Mouse (Mus musculus) heart, embryonic 12.5 days (tissue): ENCODE results near the gene Cyfip2. TPM values are rescaled to one million over a fixed set of nuclear protein-coding genes. Genes with fewer than 3 reads are reported as not detected.

Experiments
- ATAC-seq: fragments of 200-750 bp; cut with Nextera tagmentation; 2 replicates; pipeline ENCODE4 v1.8.0; 2017; ENCODE audit warnings: moderate TSS enrichment, moderate library complexity; ENCODE audit not compliant: insufficient number of reproducible peaks, low FRiP score
- H3K27ac ChIP-seq: fragments of 300-500 bp; sonication (generic); 2 replicates; pipeline ENCODE4 v1.5.1; 2016; ENCODE audit warnings: mild to moderate bottlenecking, moderate library complexity; ENCODE audit not compliant: poor library complexity, severe bottlenecking
- H3K27me3 ChIP-seq: fragments of 300-500 bp; sonication (generic); replicated peaks from 2 replicates; pipeline ENCODE4 v1.6.1; 2016; ENCODE audit warnings: mild to moderate bottlenecking, moderate library complexity
- H3K36me3 ChIP-seq: fragments of 300-500 bp; sonication (generic); 2 replicates; pipeline ENCODE4 v1.6.1; 2016; ENCODE audit warnings: mild to moderate bottlenecking, moderate library complexity
- H3K4me1 ChIP-seq: fragments of 300-500 bp; sonication (generic); replicated peaks from 2 replicates; pipeline ENCODE4 v1.6.1; 2016; ENCODE audit warnings: mild to moderate bottlenecking
- H3K4me2 ChIP-seq: fragments of 300-500 bp; sonication (generic); 2 replicates; pipeline ENCODE4 v1.6.1; 2016; ENCODE audit warnings: mild to moderate bottlenecking, moderate library complexity
- H3K4me3 ChIP-seq: fragments of 300-500 bp; sonication (generic); 2 replicates; pipeline ENCODE4 v1.5.1; 2016; ENCODE audit warnings: mild to moderate bottlenecking
- H3K9ac ChIP-seq: fragments of 300-500 bp; sonication (generic); 2 replicates; pipeline ENCODE4 v1.6.1; 2016; ENCODE audit warnings: mild to moderate bottlenecking, moderate library complexity
- H3K9me3 ChIP-seq: fragments of 300-500 bp; sonication (generic); replicated peaks from 2 replicates; pipeline ENCODE4 v1.6.1; 2016; ENCODE audit warnings: mild to moderate bottlenecking, moderate library complexity
- WGBS: fragments of 180-500 bp; shearing (Covaris S2); methylation state at CpG from one replicate; pipeline ENCODE4 v1.1.7; 2016; 5-methylcytosine and 5-hydroxymethylcytosine counted together
- polyA plus RNA-seq: library from polyadenylated mRNA; unstranded; fragments of >200 nt; fragmentation: Nextera tagmentation; extraction: Ambion mirVana; gene quantifications from 2 replicates; pipeline ENCODE4 v1.2.1, GENCODE M21; 2016

Gene Cyfip2
- polyA plus RNA-seq, 1 experiment from 2014 or later: 6.5 TPM

DNA sequence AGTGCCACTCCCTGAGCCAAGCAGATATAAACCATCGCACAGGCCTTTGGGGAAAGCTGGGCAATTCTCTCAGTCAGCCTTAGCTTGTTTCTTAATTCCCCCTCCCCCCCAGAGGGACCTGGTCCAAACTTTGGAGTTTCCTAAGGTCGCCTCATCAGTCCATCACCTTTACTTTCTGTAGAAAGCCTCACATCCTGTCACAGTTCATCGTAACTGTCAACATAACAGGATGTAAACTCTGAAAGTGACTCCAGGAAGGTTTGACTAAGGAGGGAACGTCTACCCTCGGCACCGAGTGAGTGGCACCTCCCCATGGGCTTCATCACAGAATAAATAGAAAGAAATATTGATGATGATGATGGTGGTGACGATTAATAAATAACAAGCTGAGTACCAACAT, 4.9 kb downstream of the Cyfip2 start:
- 83% methylated on average over 7 of the region's 7 CpGs for WGBS
- H3K4me2 ChIP-seq: no peak overlapping the region
- peaks cover 5% of the 10 kb centered on the region for H3K4me1 ChIP-seq
- ATAC-seq: no peak
- no peak overlapping the region for H3K9ac ChIP-seq
- H3K9me3 ChIP-seq: no peaks in the 10 kb centered on the region
- H3K4me3 ChIP-seq: no peak overlapping the region
- no peak overlapping the region for H3K27ac ChIP-seq
- peaks cover 14% of the 10 kb centered on the region for H3K27me3 ChIP-seq
- no peaks in the 10 kb centered on the region for H3K36me3 ChIP-seq

- Histone ChIP-seq H3K4me2 (no peak overlapping the region), H3K27ac (no peak overlapping the region), H3K4me1 (peaks cover 5% of the 10 kb centered on the region), H3K36me3 (no peaks in the 10 kb centered on the region), H3K27me3 (peaks cover 14% of the 10 kb centered on the region), H3K4me3 (no peak overlapping the region), H3K9me3 (no peaks in the 10 kb centered on the region), H3K9ac (no peak overlapping the region)
- WGBS: 80% methylated on average over 7 of the region's 7 CpGs
- ATAC-seq: no peak
Observed at GRCm38 (mm10) chr11:46306776-46307175, 5.9 kb downstream of the Cyfip2 start.

DNA sequence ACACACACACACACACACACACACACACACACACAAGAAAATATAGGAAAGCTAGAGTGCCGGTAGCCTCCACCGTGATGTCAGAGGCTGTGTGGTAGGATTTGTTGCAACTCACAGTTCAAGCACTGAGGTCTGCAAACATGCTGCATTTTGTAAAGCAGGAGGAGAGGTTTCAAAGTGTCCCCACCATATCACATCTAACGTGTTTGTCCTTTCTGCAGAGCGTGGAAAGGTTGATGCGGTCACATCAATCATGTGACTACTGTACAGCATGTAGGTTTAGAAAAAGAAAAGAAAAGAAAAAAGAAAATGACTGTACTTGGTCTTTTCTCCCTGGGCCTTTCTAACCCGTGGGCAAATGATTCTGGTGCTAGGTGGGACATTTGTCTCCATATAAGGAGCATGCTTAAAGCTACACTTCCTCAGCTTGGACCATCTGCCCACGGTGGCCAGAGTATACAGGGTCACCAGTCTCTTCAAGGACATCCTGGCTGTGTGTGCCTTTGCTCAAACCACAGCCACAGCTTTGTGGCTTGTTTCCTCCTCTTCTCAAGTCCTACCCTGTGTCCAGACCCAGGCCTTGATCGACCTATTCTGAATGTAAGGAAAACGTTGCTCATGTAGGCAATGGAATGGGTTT, 6.7 kb downstream of the Cyfip2 start:
- Histone ChIP-seq H3K4me2 (no peak overlapping the region), H3K4me1 (no peaks in the 10 kb centered on the region), H3K9me3 (no peaks in the 10 kb centered on the region), H3K27ac (no peak overlapping the region), H3K4me3 (no peak overlapping the region), H3K27me3 (peaks cover 9% of the 10 kb centered on the region), H3K36me3 (no peaks in the 10 kb centered on the region), H3K9ac (no peak overlapping the region)
- no peak for ATAC-seq
- WGBS: 74% methylated on average over 9 of the region's 9 CpGs

- WGBS: 80% methylated on average over 9 of the region's 9 CpGs
- Histone ChIP-seq H3K4me3 (no peak overlapping the region), H3K9ac (no peak overlapping the region), H3K4me2 (no peak overlapping the region), H3K36me3 (no peaks in the 10 kb centered on the region), H3K27ac (no peak overlapping the region), H3K4me1 (no peaks in the 10 kb centered on the region), H3K9me3 (no peaks in the 10 kb centered on the region), H3K27me3 (peaks cover 6% of the 10 kb centered on the region)
- ATAC-seq: no peak
Observed at GRCm38 (mm10) chr11:46304864-46305710, 7.6 kb downstream of the Cyfip2 start.

- WGBS: 78% methylated on average over 10 of the region's 10 CpGs
- H3K9ac ChIP-seq: no peak overlapping the region
- H3K27me3 ChIP-seq: no peaks in the 10 kb centered on the region
- no peaks in the 10 kb centered on the region for H3K9me3 ChIP-seq
- H3K4me3 ChIP-seq: no peak overlapping the region
- H3K4me1 ChIP-seq: 0 out of 2 replicates have a peak, but pooled peaks cover 4% of the 10 kb centered on the region
- ATAC-seq: no peak
- no peak overlapping the region for H3K4me2 ChIP-seq
- no peaks in the 10 kb centered on the region for H3K36me3 ChIP-seq
- no peak overlapping the region for H3K27ac ChIP-seq
Observed at GRCm38 (mm10) chr11:46304093-46304492, 8.6 kb downstream of the Cyfip2 start.

DNA sequence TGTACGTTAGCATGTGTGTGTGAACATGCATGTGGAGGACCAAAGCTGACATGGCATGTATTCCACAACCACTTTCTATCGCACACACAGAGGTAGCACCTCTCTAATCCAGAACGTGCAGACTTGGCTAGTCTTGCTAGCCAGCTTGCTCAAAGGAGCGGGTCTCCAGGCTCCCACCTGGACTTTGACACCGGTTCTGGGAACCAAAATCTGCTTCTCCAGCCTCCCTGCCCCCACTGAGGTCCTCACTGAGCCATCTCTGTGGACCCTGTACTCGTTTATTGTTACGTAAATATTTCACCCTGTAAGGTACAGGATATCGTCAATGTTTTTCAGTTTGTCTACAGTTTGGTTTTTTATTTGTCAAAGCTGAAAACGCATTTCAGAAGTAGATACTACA, 10.2 kb downstream of the Cyfip2 start:
- no peaks in the 10 kb centered on the region for H3K9me3 ChIP-seq
- no peak overlapping the region for H3K9ac ChIP-seq
- H3K27ac ChIP-seq: no peak overlapping the region
- H3K4me1 ChIP-seq: 0 out of 2 replicates have a peak, but pooled peaks cover 4% of the 10 kb centered on the region
- no peak overlapping the region for H3K4me3 ChIP-seq
- ATAC-seq: no peak
- WGBS: 83% methylated on average over 9 of the region's 9 CpGs
- no peaks in the 10 kb centered on the region for H3K36me3 ChIP-seq
- no peak overlapping the region for H3K4me2 ChIP-seq
- H3K27me3 ChIP-seq: no peaks in the 10 kb centered on the region

DNA sequence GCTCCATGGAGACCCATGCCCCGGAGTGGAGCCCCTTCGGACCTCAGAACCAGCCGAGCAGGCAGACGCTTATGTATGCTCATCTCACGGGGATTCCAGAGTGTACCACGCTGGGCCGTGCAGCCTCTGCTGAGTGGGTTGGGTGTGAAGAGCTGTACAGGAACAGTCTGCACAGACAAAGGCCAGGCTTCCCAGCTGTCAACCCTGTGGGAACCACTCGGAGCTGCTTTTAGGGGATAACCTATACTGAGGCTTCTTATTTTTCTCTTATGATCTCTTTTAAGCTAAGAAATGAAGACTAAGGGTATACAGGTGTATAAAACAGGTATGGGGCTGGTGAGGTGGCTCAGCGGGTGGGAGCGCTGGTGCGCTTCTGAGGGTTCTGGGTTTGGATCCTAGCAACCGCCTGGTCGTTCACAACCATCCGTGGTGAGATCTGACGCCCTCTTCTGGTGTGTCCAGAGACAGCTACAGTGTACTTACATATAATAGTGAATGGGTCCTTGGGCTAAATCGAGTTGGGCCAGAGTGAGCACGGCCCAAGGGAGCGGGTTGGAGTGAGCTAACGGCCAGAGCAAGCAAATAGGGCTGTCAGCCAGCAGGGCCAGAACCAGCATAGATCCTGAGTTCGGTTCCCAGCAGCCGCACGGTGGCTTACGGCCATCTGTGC, 10.9 kb downstream of the Cyfip2 start:
- no peak overlapping the region for H3K4me2 ChIP-seq
- no peak for ATAC-seq
- 80% methylated on average over 23 of the region's 23 CpGs for WGBS
- H3K9me3 ChIP-seq: no peaks in the 10 kb centered on the region
- H3K4me1 ChIP-seq: 0 out of 2 replicates have a peak, but pooled peaks cover 4% of the 10 kb centered on the region
- no peaks in the 10 kb centered on the region for H3K27me3 ChIP-seq
- no peaks in the 10 kb centered on the region for H3K36me3 ChIP-seq
- H3K27ac ChIP-seq: no peak overlapping the region
- H3K4me3 ChIP-seq: no peak overlapping the region
- no peak overlapping the region for H3K9ac ChIP-seq

GRCm38 (mm10) chr11:46299901-46300300, 12.8 kb downstream of the Cyfip2 start:
- 0 out of 2 replicates have a peak, but pooled peaks cover 4% of the 10 kb centered on the region for H3K4me1 ChIP-seq
- no peak overlapping the region for H3K4me3 ChIP-seq
- no peak overlapping the region for H3K4me2 ChIP-seq
- no peaks in the 10 kb centered on the region for H3K36me3 ChIP-seq
- 65% methylated on average over 6 of the region's 6 CpGs for WGBS
- no peaks in the 10 kb centered on the region for H3K9me3 ChIP-seq
- no peak overlapping the region for H3K9ac ChIP-seq
- ATAC-seq: no peak
- no peaks in the 10 kb centered on the region for H3K27me3 ChIP-seq
- no peak overlapping the region for H3K27ac ChIP-seq

DNA sequence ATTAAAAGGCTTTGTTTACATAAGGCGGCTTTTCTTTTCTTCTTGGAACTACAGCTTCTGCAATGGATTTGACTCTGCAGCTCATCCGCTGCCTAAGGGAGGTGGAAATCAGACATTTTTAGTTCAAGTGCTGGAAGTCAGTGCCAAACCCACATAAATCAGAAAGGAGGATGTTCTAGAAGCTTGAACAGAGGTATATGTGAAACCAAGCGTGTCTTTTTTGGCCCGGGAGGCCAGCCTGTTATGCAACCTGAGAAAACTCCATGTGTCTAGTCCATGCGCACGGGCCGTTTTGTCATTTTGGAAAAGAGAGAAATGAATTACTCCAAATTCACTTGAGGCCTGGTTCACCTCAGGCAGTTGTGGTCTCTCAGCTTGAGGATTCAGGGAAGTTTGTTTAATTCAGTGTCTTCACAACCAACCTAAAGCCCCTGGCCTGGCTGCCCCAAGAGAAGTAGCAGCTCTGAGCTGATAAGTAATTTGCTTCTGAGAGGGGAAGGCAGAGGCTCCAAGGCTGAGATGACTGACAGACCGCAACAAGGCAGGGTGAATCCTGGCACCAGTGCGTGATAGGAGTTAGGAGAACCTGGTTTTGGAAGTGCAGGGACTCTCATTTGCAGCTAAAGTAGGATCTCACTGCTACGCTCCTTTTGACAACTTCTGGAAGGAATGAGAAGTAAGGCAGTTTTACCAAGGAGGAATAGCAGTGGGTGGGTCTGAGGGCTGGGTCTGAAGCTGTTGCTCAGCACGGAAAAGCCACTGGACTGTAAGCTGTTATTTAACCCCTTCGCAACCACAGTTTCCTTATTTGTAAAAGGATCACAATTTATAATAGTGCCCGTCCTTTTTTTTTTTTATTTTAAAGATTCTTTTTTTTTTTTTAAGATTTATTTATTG, 13.5 kb downstream of the Cyfip2 start:
- no peak overlapping the region for H3K27ac ChIP-seq
- 0 out of 2 replicates have a peak, but pooled peaks cover 4% of the 10 kb centered on the region for H3K4me1 ChIP-seq
- no peak overlapping the region for H3K4me2 ChIP-seq
- WGBS: 68% methylated on average over 13 of the region's 13 CpGs
- no peaks in the 10 kb centered on the region for H3K27me3 ChIP-seq
- ATAC-seq: no peak
- H3K9me3 ChIP-seq: no peaks in the 10 kb centered on the region
- no peak overlapping the region for H3K9ac ChIP-seq
- H3K36me3 ChIP-seq: no peaks in the 10 kb centered on the region
- no peak overlapping the region for H3K4me3 ChIP-seq

GRCm38 (mm10) chr11:46294390-46294789, 18.3 kb downstream of the Cyfip2 start:
- H3K4me1 ChIP-seq: 0 out of 2 replicates have a peak, but pooled peaks cover 4% of the 10 kb centered on the region
- no peaks in the 10 kb centered on the region for H3K9me3 ChIP-seq

More at GRCm38 (mm10) chr11:46294390-46294789, 18.3 kb downstream of the Cyfip2 start:
- no peak for ATAC-seq
- Histone ChIP-seq H3K36me3 (0 out of 2 replicates have a peak, but pooled peaks cover 3% of the 10 kb centered on the region), H3K27me3 (no peaks in the 10 kb centered on the region), H3K4me3 (no peak overlapping the region), H3K4me2 (no peak overlapping the region), H3K9ac (no peak overlapping the region), H3K27ac (no peak overlapping the region)
- 88% methylated on average over 11 of the region's 11 CpGs for whole genome bisulfite sequencing
